Mouse (Mus musculus) embryonic facial prominence, embryonic 13.5 days (tissue): ENCODE data around the gene Litaf. TPM values are rescaled to one million over a fixed set of nuclear protein-coding genes. Genes with fewer than 3 reads are reported as not detected.

Experiments used
- ATAC-seq: fragments of 200-750 bp; cut with Nextera tagmentation; 2 replicates; pipeline ENCODE4 v1.8.0; 2017; ENCODE audit warnings: low read depth; ENCODE audit not compliant: insufficient number of reproducible peaks, insufficient read depth, low FRiP score, low TSS enrichment
- H3K27ac ChIP-seq: fragments of 300-500 bp; sonication (generic); 2 replicates; pipeline ENCODE4 v1.5.1; 2015; ENCODE audit warnings: moderate library complexity, mild to moderate bottlenecking, inconsistent platforms
- H3K27me3 ChIP-seq: fragments of 300-500 bp; sonication (generic); 2 replicates; pipeline ENCODE4 v1.6.1; 2015; ENCODE audit warnings: mild to moderate bottlenecking, inconsistent platforms
- H3K36me3 ChIP-seq: fragments of 300-500 bp; sonication (generic); 2 replicates; pipeline ENCODE4 v1.6.1; 2015; ENCODE audit warnings: mild to moderate bottlenecking, inconsistent platforms
- H3K4me1 ChIP-seq: fragments of 300-500 bp; sonication (generic); 2 replicates; pipeline ENCODE4 v1.6.1; 2015; ENCODE audit warnings: inconsistent platforms
- H3K4me2 ChIP-seq: fragments of 300-500 bp; sonication (generic); 2 replicates; pipeline ENCODE4 v1.6.1; 2015; ENCODE audit warnings: moderate library complexity, mild to moderate bottlenecking, inconsistent platforms
- H3K4me3 ChIP-seq: fragments of 300-500 bp; sonication (generic); 2 replicates; pipeline ENCODE4 v1.5.1; 2015; ENCODE audit warnings: mild to moderate bottlenecking, inconsistent platforms
- H3K9ac ChIP-seq: fragments of 300-500 bp; sonication (generic); 2 replicates; pipeline ENCODE4 v1.6.1; 2015; ENCODE audit warnings: mild to moderate bottlenecking, inconsistent platforms
- H3K9me3 ChIP-seq: fragments of 300-500 bp; sonication (generic); 2 replicates; pipeline ENCODE4 v1.6.1; 2016; ENCODE audit warnings: inconsistent platforms
- WGBS: fragments of 180-500 bp; shearing (Covaris S2); methylation state at CpG from one replicate; pipeline ENCODE4 v1.1.7; 2015; ENCODE audit warnings: mixed read lengths; 5-methylcytosine and 5-hydroxymethylcytosine counted together
- polyA plus RNA-seq: library from polyadenylated mRNA; unstranded; fragments of >200 nt; fragmentation: Nextera tagmentation; extraction: Ambion mirVana; gene quantifications from 2 replicates; pipeline ENCODE4 v1.2.1, GENCODE M21; 2015

The Litaf gene
- polyA plus RNA-seq, 1 experiment from 2014 or later: 111 TPM

DNA sequence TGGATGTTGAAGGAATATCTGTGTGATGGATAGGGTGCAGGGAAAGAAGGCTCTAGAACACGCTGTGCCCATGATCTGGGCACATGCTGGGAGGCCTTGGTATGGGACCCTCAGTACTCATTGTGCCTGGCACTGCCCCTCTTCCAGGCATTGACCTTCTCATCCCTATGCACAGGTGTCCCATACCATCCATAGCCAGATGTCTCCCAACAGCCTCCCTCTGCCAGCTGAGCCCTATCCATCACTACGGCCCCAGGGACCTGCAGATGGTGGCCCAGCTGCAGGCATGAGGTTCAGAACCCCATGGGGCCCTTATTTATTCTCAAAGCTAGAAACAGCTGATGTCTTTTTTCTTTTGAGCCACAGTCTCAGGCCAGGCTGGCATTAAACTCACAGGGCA is 25.4 kb downstream of the Litaf start:
- H3K27ac ChIP-seq: no peak overlapping the region
- H3K4me1 ChIP-seq: peaks cover 7% of the 10 kb centered on the region; the same call in 1 of the 2 replicates
- H3K9me3 ChIP-seq: no peaks in the 10 kb centered on the region
- H3K4me3 ChIP-seq: no peak overlapping the region
- no peak for ATAC-seq
- 89% methylated on average over 2 of the region's 2 CpGs for whole genome bisulfite sequencing
- no peak overlapping the region for H3K4me2 ChIP-seq
- H3K9ac ChIP-seq: no peak overlapping the region
- no peaks in the 10 kb centered on the region for H3K27me3 ChIP-seq
- H3K36me3 ChIP-seq: no peaks in the 10 kb centered on the region

DNA sequence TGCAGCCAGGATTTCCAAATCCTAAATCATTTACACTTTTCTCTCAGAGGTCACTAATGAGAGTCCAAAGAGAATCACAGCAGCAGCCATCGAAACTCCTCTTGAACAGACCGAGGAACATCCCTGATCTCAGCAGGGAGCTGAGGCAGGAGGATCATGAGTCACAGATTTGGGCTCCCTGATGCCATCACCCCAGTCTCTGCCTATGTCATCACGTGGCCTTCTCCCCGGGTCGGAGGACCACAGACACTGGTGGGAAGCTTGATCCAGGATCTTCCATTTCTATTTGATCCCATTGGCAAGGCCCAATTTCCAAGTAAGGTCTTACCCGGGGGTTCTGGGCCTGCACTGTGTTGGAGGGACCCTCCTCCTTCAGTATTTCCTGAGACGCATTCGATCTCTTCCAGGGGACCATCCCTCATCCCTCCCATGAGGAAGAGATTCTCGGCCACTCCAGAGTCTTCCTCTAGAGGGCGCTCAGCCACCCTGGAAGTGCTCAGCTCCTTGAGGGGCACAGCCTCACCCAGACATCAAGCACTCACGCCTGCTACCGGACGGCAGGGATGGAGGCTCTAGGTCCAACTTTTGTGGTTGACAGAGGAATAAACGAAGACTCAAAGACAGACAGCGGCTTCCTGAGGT is 30.0 kb downstream of the Litaf start:
- no peak for ATAC-seq
- H3K4me2 ChIP-seq: peak overlapping the region; percentile 15; the same call in 1 of the 2 replicates
- no peak overlapping the region for H3K4me3 ChIP-seq
- peak overlapping the region; percentile 16; the same call in 1 of the 2 replicates for H3K9ac ChIP-seq
- no peak overlapping the region for H3K27ac ChIP-seq
- WGBS: 25% methylated on average over 15 of the region's 15 CpGs
- H3K27me3 ChIP-seq: no peaks in the 10 kb centered on the region
- H3K9me3 ChIP-seq: no peaks in the 10 kb centered on the region
- H3K4me1 ChIP-seq: peaks cover 5% of the 10 kb centered on the region; the same call in 1 of the 2 replicates
- no peaks in the 10 kb centered on the region for H3K36me3 ChIP-seq

DNA sequence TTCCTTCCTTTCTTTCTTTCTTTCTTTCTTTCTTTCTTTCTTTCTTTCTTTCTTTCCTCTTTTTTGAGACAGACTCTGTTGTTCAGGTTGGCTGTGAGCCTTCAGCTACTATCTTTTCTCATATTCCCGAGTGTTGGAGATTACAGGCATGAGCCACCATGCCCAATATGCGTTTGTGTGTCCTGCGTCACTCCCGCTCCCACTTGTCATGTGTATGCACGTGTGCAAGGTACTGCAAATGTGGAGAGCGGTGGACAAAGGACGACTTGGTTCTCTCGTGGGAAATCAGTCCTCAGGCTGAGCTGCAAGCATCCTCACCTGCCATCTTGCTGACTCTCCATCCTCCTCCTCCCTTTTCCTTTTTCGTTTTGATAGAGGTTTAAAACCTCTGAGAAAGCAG is 30.7 kb downstream of the Litaf start:
- no peaks in the 10 kb centered on the region for H3K9me3 ChIP-seq
- H3K36me3 ChIP-seq: no peaks in the 10 kb centered on the region
- ATAC-seq: no peak
- H3K9ac ChIP-seq: no peak overlapping the region
- no peak overlapping the region for H3K4me3 ChIP-seq
- WGBS: 83% methylated on average over 9 of the region's 9 CpGs
- H3K27ac ChIP-seq: no peak overlapping the region
- H3K27me3 ChIP-seq: no peaks in the 10 kb centered on the region
- H3K4me1 ChIP-seq: peaks cover 5% of the 10 kb centered on the region; the same call in 1 of the 2 replicates
- H3K4me2 ChIP-seq: no peak overlapping the region

DNA sequence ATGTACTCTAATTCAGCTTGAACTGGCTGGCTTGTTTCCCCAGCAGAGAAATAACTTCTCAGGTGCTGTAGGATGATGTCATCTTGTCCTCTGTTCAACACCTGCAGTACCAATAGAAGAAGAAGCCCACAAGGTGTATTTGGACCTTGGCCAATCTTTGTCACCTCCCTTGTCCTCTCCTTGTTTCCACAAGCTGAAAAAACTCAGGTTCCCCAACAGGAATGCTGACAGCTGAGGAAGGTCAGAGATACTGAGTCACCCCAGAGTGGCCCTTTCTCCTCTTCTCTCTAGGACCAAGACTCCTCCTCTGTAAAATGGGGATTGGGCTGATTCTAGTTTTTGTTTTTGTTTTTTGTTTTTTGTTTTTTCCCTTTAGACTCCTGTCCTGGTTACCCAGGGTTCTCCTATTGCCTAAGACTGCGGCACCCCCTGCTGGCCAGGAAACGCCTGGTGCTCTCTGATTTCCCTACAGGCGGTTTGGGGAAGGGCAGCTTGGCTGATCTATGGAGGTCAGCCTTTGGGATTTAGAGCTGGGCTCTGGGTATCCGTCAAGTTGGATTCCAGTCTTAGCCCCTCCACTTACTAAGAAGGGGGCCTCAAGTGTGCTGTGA is 31.7 kb downstream of the Litaf start:
- H3K9ac ChIP-seq: no peak overlapping the region
- 0% methylated on average over 4 of the region's 4 CpGs for WGBS
- H3K27me3 ChIP-seq: no peaks in the 10 kb centered on the region
- ATAC-seq: no peak
- peaks cover 5% of the 10 kb centered on the region; the same call in 1 of the 2 replicates for H3K4me1 ChIP-seq
- no peaks in the 10 kb centered on the region for H3K9me3 ChIP-seq
- H3K4me2 ChIP-seq: no peak overlapping the region
- no peak overlapping the region for H3K4me3 ChIP-seq
- no peaks in the 10 kb centered on the region for H3K36me3 ChIP-seq
- no peak overlapping the region for H3K27ac ChIP-seq

DNA sequence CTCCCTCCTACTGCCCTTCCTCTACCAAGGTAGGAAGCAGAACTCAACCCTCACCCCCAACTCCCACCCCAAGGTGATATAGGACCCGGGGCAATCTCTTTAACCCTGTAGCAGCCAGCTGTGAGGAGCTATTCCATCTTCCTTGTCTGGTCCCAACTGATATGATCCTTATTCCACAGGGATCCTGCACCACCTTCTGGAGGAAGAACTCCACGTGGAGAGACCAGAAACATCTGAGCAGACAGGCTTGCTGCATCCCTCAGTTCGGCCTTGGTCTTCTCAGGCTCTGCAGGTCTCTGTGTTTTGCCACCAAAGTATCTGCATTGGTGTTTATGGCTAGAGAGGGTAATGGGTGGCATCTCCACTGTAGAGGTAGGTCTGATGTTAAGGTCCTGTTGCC is 34.6 kb downstream of the Litaf start:
- no peak overlapping the region for H3K4me2 ChIP-seq
- H3K27me3 ChIP-seq: no peaks in the 10 kb centered on the region
- no peak overlapping the region for H3K4me3 ChIP-seq
- H3K9me3 ChIP-seq: no peaks in the 10 kb centered on the region
- no peak for ATAC-seq
- WGBS: 61% methylated on average over 3 of the region's 3 CpGs
- H3K9ac ChIP-seq: no peak overlapping the region
- no peak overlapping the region for H3K27ac ChIP-seq
- H3K36me3 ChIP-seq: no peaks in the 10 kb centered on the region
- peaks cover 5% of the 10 kb centered on the region; the same call in 1 of the 2 replicates for H3K4me1 ChIP-seq

DNA sequence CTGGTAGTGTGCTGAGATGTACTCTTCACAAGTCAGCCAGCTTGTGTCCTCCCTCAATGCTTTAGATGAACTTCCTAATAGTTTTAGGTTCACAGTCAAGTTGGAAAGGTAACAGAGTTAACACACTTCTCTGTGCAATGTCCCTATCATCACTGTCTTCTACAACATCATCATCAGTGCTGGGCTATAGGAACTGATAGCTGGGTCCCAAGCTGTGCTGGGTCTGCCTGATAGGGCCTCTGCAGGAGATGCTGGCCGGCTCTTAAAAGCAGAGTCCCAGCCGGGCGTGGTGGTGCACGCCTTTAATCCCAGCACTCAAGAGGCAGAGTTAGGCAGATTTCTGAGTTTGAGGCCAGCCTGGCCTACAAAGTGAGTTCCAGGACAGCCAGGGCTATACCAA is 35.1 kb downstream of the Litaf start:
- Histone ChIP-seq H3K9ac (no peak overlapping the region), H3K27ac (no peak overlapping the region), H3K4me2 (no peak overlapping the region), H3K27me3 (no peaks in the 10 kb centered on the region), H3K4me3 (no peak overlapping the region), H3K4me1 (peaks cover under 1% of the 10 kb centered on the region; the same call in 1 of the 2 replicates), H3K36me3 (no peaks in the 10 kb centered on the region), H3K9me3 (no peaks in the 10 kb centered on the region)
- 83% methylated on average over 4 of the region's 4 CpGs for WGBS
- no peak for ATAC-seq

DNA sequence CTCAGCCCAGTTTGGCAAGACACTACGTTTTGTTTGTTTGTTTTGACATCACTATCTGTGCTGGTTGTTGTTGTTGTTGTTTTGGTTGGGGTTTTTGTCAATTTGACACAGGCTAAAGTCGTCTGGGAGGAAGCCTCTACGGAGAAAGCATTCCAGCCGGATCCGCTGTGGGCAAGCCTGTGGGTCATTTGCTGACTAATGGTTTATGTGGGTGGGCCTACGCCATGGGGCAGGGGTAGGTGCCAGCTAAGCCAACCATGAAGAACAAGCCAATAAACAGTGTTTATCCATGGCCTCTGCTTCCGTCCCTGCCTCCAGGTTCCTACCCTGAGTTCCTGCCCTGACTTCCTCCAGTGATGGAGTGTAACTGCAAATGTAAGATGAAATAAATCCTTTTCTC is 37.8 kb downstream of the Litaf start:
- Histone ChIP-seq H3K9ac (no peak overlapping the region), H3K4me3 (no peak overlapping the region), H3K9me3 (no peaks in the 10 kb centered on the region), H3K36me3 (no peaks in the 10 kb centered on the region), H3K27ac (no peak overlapping the region), H3K27me3 (no peaks in the 10 kb centered on the region), H3K4me2 (no peak overlapping the region), H3K4me1 (peaks cover 10% of the 10 kb centered on the region)
- WGBS: 76% methylated on average over 7 of the region's 7 CpGs
- no peak for ATAC-seq

DNA sequence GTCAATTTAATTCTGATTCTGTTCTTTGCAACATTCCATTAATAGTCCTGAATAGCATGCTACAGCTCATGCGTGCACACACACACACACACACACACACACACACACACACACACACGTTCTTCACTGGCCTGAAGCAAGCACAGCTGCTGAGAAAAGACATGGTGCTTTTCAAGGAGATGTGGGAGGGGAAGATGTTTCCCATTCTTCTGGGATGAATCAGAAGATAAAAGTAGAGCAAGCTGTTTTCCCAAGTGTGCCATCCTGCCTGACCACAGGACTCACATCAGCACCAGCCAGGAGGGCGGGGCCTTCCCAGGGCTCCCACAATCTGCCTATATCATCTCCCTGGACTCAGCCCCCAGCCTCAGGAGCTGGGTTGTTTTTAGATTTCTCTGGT is 41.1 kb downstream of the Litaf start:
- ATAC-seq: no peak
- H3K4me2 ChIP-seq: no peak overlapping the region
- H3K4me1 ChIP-seq: peaks cover 17% of the 10 kb centered on the region
- no peak overlapping the region for H3K4me3 ChIP-seq
- no peaks in the 10 kb centered on the region for H3K9me3 ChIP-seq
- no peak overlapping the region; the same call in 1 of the 2 replicates for H3K27ac ChIP-seq
- no peaks in the 10 kb centered on the region for H3K36me3 ChIP-seq
- no peak overlapping the region for H3K9ac ChIP-seq
- no peaks in the 10 kb centered on the region for H3K27me3 ChIP-seq
- WGBS: 63% methylated on average over 3 of the region's 3 CpGs

DNA sequence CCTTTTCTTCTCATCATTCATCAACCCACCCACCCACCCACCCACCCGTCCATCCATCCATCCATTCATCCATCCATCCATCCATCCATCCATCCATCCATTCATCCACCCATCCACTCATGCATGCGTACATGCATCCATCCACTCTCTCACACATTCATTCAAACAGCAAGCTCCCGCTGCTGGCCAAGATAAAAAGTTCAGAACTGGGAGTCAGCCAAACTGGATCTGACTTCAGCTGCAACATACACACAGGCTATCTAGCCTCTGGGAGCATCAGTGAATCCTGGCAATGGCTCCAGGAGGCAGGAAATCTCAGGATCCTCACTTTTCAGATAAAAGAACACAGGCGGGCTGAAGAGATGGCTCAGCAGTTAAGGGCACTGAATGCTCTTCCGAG is 42.3 kb downstream of the Litaf start:
- H3K36me3 ChIP-seq: no peaks in the 10 kb centered on the region
- no peak overlapping the region for H3K4me3 ChIP-seq
- peaks cover 17% of the 10 kb centered on the region for H3K4me1 ChIP-seq
- H3K9me3 ChIP-seq: no peaks in the 10 kb centered on the region
- no peak overlapping the region for H3K27ac ChIP-seq
- H3K27me3 ChIP-seq: no peaks in the 10 kb centered on the region
- no peak for ATAC-seq
- no peak overlapping the region for H3K4me2 ChIP-seq
- WGBS: 89% methylated on average over 5 of the region's 5 CpGs
- H3K9ac ChIP-seq: no peak overlapping the region

DNA sequence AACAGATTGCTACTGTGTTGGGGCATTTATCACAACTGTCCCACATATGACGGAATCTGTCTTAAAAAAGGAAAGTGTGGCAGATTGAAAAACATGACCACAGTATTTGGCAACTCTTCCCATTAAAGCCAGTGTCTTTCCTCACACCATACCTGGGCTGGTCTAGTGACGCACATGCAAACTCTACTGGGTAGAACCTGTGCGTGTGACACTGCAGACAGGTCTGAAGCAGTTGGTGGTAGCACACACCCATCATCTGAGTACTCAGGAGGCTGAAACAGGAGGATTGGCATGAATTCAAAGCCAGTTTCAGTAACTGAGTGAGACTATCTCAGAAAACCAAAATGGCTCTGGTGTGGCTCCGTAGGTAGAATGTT is 43.9 kb downstream of the Litaf start:
- Histone ChIP-seq H3K9ac (no peak overlapping the region), H3K4me1 (peaks cover 27% of the 10 kb centered on the region), H3K4me2 (no peak overlapping the region), H3K36me3 (no peaks in the 10 kb centered on the region), H3K4me3 (no peak overlapping the region), H3K27ac (no peak overlapping the region), H3K9me3 (no peaks in the 10 kb centered on the region), H3K27me3 (no peaks in the 10 kb centered on the region)
- 87% methylated on average over 4 of the region's 4 CpGs for WGBS
- no peak for ATAC-seq

DNA sequence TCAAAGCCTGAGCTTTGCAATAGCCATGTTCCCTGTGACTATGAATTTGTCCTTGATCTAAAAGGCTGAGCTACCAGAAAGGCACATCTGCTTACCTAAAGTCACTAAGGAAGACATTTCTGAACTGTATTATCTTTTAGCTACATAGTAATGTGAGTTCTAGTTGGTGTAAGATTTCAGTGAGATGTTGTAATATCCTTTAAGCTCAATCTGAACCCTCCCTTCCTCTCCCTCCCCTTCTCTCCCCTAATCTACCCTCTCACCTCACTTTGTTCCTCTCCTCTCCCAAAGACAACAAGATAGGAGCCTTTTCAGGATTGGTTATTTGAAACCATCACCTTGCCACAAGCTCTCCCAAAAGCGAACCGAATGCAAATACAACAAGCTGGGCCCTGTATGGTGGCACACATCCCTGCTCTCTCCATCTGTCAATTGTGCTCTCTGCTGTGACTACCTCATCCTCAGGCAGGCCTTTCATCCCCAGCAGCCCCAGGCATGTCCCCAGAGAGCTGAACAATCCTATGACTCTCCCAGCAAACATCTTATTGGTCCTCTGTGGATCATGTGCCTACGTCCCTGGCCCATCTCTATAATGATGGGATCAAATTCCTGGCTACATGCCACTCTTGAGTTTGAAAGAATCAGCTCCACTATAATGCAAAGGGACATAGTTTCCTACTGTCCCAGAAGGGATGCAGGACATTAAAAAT is 44.4 kb downstream of the Litaf start:
- Histone ChIP-seq H3K4me3 (no peak overlapping the region), H3K9me3 (no peaks in the 10 kb centered on the region), H3K36me3 (no peaks in the 10 kb centered on the region), H3K4me1 (peaks cover 27% of the 10 kb centered on the region), H3K9ac (no peak overlapping the region), H3K27ac (0 out of 2 replicates have a peak overlapping the region, but pooled peaks have one; percentile 44), H3K27me3 (no peaks in the 10 kb centered on the region), H3K4me2 (no peak overlapping the region)
- WGBS: 38% methylated on average over 3 of the region's 3 CpGs
- ATAC-seq: peak; percentile 44; the same call in 1 of the 2 replicates
